Mouse (Mus musculus) liver, postnatal 0 days (tissue): ENCODE measurements around the gene Dpep2nb. TPM values are rescaled to one million over a fixed set of nuclear protein-coding genes. Genes with fewer than 3 reads are reported as not detected.
A peak's percentile ranks its signal among the peaks of the same experiment; 100 is the strongest.
"Not testable (repeated sequence)": the region's sequence is repeated elsewhere in the genome, so short reads cannot be mapped to it uniquely, and the experiment has no call there.

Experiments
- ATAC-seq: fragments of 200-750 bp; cut with Nextera tagmentation; 2 replicates; pipeline ENCODE4 v1.8.0; 2017; ENCODE audit warnings: mild to moderate bottlenecking, moderate library complexity
- DNase-seq: peaks from one replicate; pipeline ENCODE4 v3.0.0-alpha.2; 2016
- H3K27ac ChIP-seq: fragments of 300-500 bp; sonication (generic); 2 replicates; pipeline ENCODE4 v1.5.1; 2014; ENCODE audit warnings: antibody characterized with exemption, moderate library complexity, mild to moderate bottlenecking, low read depth
- H3K27me3 ChIP-seq: fragments of 300-500 bp; sonication (generic); 2 replicates; pipeline ENCODE4 v1.6.1; 2014; ENCODE audit warnings: low read length, control low read depth, mixed read lengths; ENCODE audit not compliant: insufficient read depth
- H3K36me3 ChIP-seq: fragments of 300-500 bp; sonication (generic); replicated peaks from 2 replicates; pipeline ENCODE4 v1.6.1; 2014; ENCODE audit warnings: mild to moderate bottlenecking, control low read depth, low read length, moderate library complexity, mixed read lengths; ENCODE audit not compliant: insufficient read depth
- H3K4me1 ChIP-seq: fragments of 300-500 bp; sonication (generic); 2 replicates; pipeline ENCODE4 v1.6.1; 2014; ENCODE audit warnings: antibody characterized with exemption, mild to moderate bottlenecking, control low read depth; ENCODE audit not compliant: insufficient read depth
- H3K4me2 ChIP-seq: fragments of 300-500 bp; sonication (generic); 2 replicates; pipeline ENCODE4 v1.6.1; 2014; ENCODE audit warnings: low read depth, mild to moderate bottlenecking, low read length, moderate library complexity, mixed read lengths
- H3K4me3 ChIP-seq: fragments of 300-500 bp; sonication (generic); 2 replicates; pipeline ENCODE4 v1.5.1; 2014; ENCODE audit warnings: low read depth, low read length
- H3K9ac ChIP-seq: fragments of 300-500 bp; sonication (generic); replicated peaks from 2 replicates; pipeline ENCODE4 v1.6.1; 2014; ENCODE audit warnings: mild to moderate bottlenecking, moderate library complexity
- H3K9me3 ChIP-seq: fragments of 300-500 bp; sonication (generic); 2 replicates; pipeline ENCODE4 v1.6.1; 2016; ENCODE audit warnings: mild to moderate bottlenecking, control low read depth, low read length, mixed read lengths
- CTCF ChIP-seq: sonication (generic); IDR thresholded peaks from 2 replicates; pipeline ENCODE4 v1.5.1; 2016; ENCODE audit warnings: antibody characterized with exemption, low read depth
- EP300 ChIP-seq: IDR thresholded peaks from 2 replicates; pipeline ENCODE4 v1.6.1; 2016; ENCODE audit warnings: antibody characterized with exemption, low read depth, mild to moderate bottlenecking
- WGBS: fragments of 180-500 bp; shearing (Covaris S2); extraction: QIAGEN DNeasy Blood & Tissue Kit; methylation state at CpG from one replicate; pipeline ENCODE4 v1.1.7; 2014; ENCODE audit not compliant: insufficient replicate concordance; 5-methylcytosine and 5-hydroxymethylcytosine counted together
- polyA plus RNA-seq: library from polyadenylated mRNA; unstranded; fragments of >200 nt; fragmentation: Nextera tagmentation; extraction: Ambion mirVana; gene quantifications from 2 replicates; pipeline ENCODE4 v1.2.1, GENCODE M21; 2015

Gene Dpep2nb
- polyA plus RNA-seq, 1 experiment from 2014 or later = not detected

DNA sequence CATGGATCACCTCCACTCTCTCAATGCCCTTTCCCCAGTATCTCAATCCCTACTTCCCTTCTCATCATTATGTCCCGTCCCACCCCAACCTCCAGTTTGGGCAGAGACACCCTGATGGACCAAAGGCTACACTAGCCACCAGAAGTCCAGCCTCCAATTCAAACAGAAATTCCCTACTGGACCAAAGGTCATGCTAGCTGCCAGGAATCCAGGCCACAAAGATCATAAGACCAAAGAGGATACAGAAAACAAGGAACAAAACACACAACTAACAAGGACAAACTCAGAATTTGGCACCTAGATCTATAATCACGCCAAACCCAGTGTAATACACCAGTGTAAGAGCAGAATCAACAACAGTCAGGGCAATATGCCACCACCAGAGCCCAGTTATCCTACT lies 6.8 kb downstream of the Dpep2nb start:
- no peaks in the 10 kb centered on the region for H3K9me3 ChIP-seq
- peak; percentile 56 for DNase-seq
- H3K27ac ChIP-seq = peak overlapping the region; percentile 90
- WGBS = 61% methylated on average over 2 of the region's 2 CpGs
- H3K9ac ChIP-seq = no peak overlapping the region
- no peaks in the 10 kb centered on the region for H3K36me3 ChIP-seq
- no peaks in the 10 kb centered on the region for H3K27me3 ChIP-seq
- H3K4me2 ChIP-seq = no peak overlapping the region
- peaks cover 17% of the 10 kb centered on the region for H3K4me1 ChIP-seq
- no peak overlapping the region for H3K4me3 ChIP-seq
- ATAC-seq = peak; percentile 95
- TF ChIP-seq EP300 (peak; percentile 86), CTCF (no peak)

DNA sequence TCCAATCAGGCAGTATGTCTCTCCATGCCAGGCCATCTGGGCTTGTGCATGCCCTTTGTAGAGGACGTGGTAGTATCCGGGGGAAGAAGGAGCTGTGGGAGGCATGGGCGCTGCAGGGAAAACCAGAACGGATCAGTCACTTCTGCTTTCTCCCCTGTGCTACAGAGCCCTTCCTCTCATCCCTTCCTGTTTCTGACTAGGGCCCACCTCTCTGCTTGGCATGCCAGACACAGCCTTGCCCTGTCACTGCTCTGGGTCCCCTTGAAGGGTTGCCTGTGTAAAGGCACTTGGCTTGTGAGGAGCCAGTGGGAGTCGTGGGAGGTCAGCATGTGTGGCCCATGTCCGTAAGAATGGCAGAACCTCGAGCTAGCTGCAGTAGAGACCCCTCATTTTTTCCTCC lies 9.4 kb downstream of the Dpep2nb start:
- Histone ChIP-seq H3K36me3 (no peaks in the 10 kb centered on the region), H3K27ac (no peak overlapping the region), H3K4me3 (no peak overlapping the region), H3K4me2 (no peak overlapping the region), H3K4me1 (peaks cover 24% of the 10 kb centered on the region), H3K9me3 (no peaks in the 10 kb centered on the region), H3K9ac (no peak overlapping the region), H3K27me3 (no peaks in the 10 kb centered on the region)
- WGBS = 34% methylated on average over 4 of the region's 7 CpGs
- no peak for ATAC-seq
- no peak for DNase-seq
- TF ChIP-seq EP300 = no peak
- no peak for TF ChIP-seq CTCF

DNA sequence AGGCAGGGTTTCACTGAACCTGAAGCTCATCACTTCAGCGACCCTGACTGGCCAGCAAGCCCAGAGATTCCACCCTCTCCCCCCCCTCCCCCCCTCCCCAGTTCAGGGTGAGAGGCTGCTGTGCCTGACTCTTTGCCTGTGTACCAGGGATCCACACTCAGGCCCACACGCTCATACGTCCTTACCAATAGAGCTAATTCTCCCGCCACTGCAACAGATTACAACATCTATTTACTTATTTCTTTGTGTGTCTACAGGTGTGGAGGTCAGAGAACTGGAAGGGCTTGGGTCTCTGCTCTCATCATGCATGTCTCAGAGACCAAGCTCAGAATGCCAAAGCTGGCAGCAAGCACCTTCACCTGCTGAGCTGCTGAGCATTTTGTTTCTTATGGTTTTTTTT lies 12.5 kb downstream of the Dpep2nb start:
- ATAC-seq = peak; percentile 83
- H3K4me3 ChIP-seq = no peak overlapping the region
- TF ChIP-seq CTCF (no peak), EP300 (no peak)
- peak overlapping the region; percentile 80 for H3K27ac ChIP-seq
- 25% methylated on average over 4 of the region's 4 CpGs for WGBS
- H3K36me3 ChIP-seq = no peaks in the 10 kb centered on the region
- no peak overlapping the region for H3K4me2 ChIP-seq
- peak; percentile 30 for DNase-seq
- no peaks in the 10 kb centered on the region for H3K9me3 ChIP-seq
- H3K9ac ChIP-seq = no peak overlapping the region
- H3K4me1 ChIP-seq = peaks cover 24% of the 10 kb centered on the region
- no peaks in the 10 kb centered on the region for H3K27me3 ChIP-seq

DNA sequence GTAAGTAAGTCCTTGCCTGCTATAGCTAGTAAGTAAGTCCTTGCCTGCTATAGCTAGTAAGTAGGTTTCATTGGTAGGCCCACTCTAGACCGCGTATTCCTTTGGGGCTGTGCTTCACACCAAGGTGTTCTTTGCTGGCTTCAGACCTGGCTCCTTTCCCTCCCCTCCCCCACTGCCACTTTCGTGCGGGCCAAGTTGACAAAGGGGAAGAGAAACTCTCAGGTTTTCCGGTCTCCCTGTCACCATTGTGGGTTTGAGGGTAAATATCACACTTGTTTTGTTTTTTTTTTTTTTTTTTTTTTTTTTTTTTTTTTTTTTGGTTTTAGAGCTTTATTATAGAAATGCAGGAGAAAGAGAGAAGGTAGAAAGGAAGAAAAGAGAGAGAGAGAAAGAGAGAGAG lies 13.3 kb downstream of the Dpep2nb start:
- Histone ChIP-seq H3K4me3 (no peak overlapping the region), H3K27me3 (no peaks in the 10 kb centered on the region), H3K27ac (peak overlapping the region; percentile 34; the same call in 1 of the 2 replicates), H3K4me1 (peaks cover 23% of the 10 kb centered on the region), H3K36me3 (no peaks in the 10 kb centered on the region), H3K4me2 (no peak overlapping the region), H3K9ac (no peak overlapping the region), H3K9me3 (no peaks in the 10 kb centered on the region)
- 42% methylated on average over 5 of the region's 5 CpGs for WGBS
- TF ChIP-seq EP300 = no peak
- TF ChIP-seq CTCF = no peak
- ATAC-seq (no peak), DNase-seq (peak; percentile 45)

DNA sequence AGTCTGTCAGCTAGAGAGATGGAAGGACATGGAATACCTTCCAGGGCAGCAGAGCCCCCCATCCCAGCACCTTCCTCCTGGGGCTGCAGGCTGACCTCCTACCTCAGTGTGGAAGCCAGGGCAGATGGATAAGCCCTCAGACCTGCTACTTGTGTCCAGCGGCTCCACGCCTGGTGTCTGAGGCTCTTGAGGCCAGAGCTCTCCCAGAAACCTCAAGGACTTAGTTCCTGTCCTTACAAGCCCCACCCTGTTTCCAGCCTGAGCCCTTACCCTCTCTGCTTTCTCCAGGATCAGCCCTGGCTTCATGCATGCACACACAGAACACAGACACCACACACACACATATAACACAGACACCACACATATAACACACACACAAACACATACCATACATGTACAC lies 14.2 kb downstream of the Dpep2nb start:
- 71% methylated on average over 2 of the region's 2 CpGs for WGBS
- TF ChIP-seq CTCF (no peak), EP300 (no peak)
- ATAC-seq = no peak
- Histone ChIP-seq H3K4me2 (no peak overlapping the region), H3K27ac (no peak overlapping the region), H3K36me3 (no peaks in the 10 kb centered on the region), H3K4me3 (no peak overlapping the region), H3K27me3 (no peaks in the 10 kb centered on the region), H3K4me1 (peaks cover 13% of the 10 kb centered on the region), H3K9ac (no peak overlapping the region), H3K9me3 (no peaks in the 10 kb centered on the region)
- DNase-seq = no peak

DNA sequence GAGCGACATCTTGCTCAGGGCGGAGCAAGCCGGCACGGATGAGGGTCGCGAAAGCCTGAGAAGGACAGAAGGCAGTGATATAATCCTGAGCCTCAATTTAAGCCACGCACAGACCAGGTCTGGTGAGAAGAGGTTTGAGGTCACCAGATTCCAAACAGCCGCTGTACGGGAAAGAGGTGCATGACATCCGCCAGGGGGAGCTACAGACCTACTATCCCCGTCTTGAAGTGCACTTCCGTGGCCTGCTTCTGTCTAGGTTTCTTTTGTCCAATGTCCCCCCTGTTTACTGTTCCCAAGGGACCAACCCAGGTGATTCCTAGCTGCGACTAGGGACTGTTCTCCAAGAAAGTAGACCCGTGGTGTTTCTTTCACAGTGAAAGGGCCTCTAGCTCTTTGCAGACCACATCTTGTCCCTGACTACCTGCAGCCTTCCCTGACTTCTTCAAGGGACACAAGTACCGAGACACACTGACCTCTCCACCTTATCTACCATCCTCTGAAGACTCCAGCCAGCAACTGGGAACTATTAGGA lies 14.9 kb downstream of the Dpep2nb start, which contains the start of gene Dus2:
Gene Dus2 (plus strand): TSS at position 482 of the 532 bp plus-strand sequence.
- Histone ChIP-seq H3K9me3 (no peaks in the 10 kb centered on the region), H3K36me3 (no peaks in the 10 kb centered on the region), H3K27ac (no peak within 1 kb of the TSS), H3K27me3 (no peaks in the 10 kb centered on the region), H3K4me1 (peaks cover 10% of the 10 kb centered on the region), H3K4me2 (no peak within 1 kb of the TSS), H3K4me3 (no peak within 1 kb of the TSS), H3K9ac (no peak within 1 kb of the TSS)
- peak; percentile 90 for DNase-seq
- 13% methylated on average over 15 of the region's 15 CpGs for WGBS
- ATAC-seq = peak; percentile 70
- TF ChIP-seq EP300 (no peak), CTCF (peak; percentile 96)

DNA sequence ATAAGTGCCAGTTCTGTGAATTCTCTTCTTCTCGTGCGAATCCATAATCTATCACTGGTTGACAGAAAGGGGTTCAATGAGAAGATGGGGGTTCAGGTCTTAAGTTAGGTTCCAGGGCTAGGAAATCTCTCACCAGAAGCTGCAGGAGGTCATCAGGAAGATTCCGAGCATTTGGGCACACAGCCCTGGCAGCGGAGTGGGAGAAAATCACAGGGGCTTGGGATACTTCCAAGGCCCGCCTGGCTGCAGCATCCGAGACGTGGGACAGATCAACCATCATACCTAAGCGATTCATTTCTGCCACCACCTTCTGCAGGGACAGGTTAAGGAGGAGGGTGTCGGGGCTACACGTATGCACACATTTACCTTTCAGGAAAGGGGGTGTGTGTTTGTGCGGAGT lies 17.2 kb downstream of the Dpep2nb start:
- Histone ChIP-seq H3K27ac (no peak overlapping the region), H3K4me1 (peaks cover 6% of the 10 kb centered on the region; the same call in 1 of the 2 replicates), H3K9ac (no peak overlapping the region), H3K27me3 (no peaks in the 10 kb centered on the region), H3K4me2 (no peak overlapping the region), H3K36me3 (no peaks in the 10 kb centered on the region), H3K4me3 (no peak overlapping the region), H3K9me3 (no peaks in the 10 kb centered on the region)
- ATAC-seq (no peak), DNase-seq (no peak)
- whole genome bisulfite sequencing = 80% methylated on average over 11 of the region's 11 CpGs
- no peak for TF ChIP-seq CTCF
- no peak for TF ChIP-seq EP300

DNA sequence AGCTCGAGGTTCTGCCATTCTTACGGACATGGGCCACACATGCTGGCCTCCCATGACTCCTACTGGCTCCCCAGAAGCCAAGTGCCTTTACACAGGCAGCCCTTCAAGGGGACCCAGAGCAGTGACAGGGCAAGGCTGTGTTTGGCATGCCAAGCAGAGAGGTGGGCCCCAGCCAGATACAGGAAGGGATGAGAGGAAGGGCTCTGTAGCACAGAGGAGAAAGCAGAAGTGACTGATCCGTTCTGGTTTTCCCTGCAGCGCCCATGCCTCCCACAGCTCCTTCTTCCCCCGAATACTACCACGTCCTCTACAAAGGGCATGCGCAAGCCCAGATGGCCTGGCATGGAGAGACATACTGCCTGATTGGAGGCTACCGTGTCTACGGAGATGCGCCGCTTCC lies 22.4 kb downstream of the Dpep2nb start:
- not testable (repeated sequence) for H3K4me1 ChIP-seq, H3K9ac ChIP-seq, H3K27ac ChIP-seq, H3K36me3 ChIP-seq, H3K27me3 ChIP-seq, H3K4me3 ChIP-seq, H3K9me3 ChIP-seq, H3K4me2 ChIP-seq, ATAC-seq, DNase-seq
- 41% methylated on average over 10 of the region's 11 CpGs for WGBS
